Mouse (Mus musculus) limb, embryonic 10.5 days (tissue): ENCODE results near the gene Rfxap. TPM values are rescaled to one million over a fixed set of nuclear protein-coding genes. Genes with fewer than 3 reads are reported as not detected.
A peak's percentile ranks its signal among the peaks of the same experiment; 100 is the strongest.
"Not testable (repeated sequence)": the region's sequence is repeated elsewhere in the genome, so short reads cannot be mapped to it uniquely, and the experiment has no call there.

ENCODE experiments used
- DNase-seq: peaks from one replicate; pipeline ENCODE4 v3.0.0-alpha.2; 2017; ENCODE audit warnings: low spot score
- H3K27ac ChIP-seq: fragments of 300-500 bp; sonication (generic); 2 replicates; pipeline ENCODE4 v1.5.1; 2016; ENCODE audit warnings: mild to moderate bottlenecking
- H3K27me3 ChIP-seq: fragments of 300-500 bp; sonication (generic); 2 replicates; pipeline ENCODE4 v1.6.1; 2016; ENCODE audit warnings: low read depth, mild to moderate bottlenecking; ENCODE audit not compliant: poor library complexity, severe bottlenecking
- H3K36me3 ChIP-seq: fragments of 300-500 bp; sonication (generic); 2 replicates; pipeline ENCODE4 v1.6.1; 2016; ENCODE audit warnings: mild to moderate bottlenecking, moderate library complexity
- H3K4me1 ChIP-seq: fragments of 300-500 bp; sonication (generic); 2 replicates; pipeline ENCODE4 v1.6.1; 2016
- H3K4me3 ChIP-seq: fragments of 300-500 bp; sonication (generic); 2 replicates; pipeline ENCODE4 v1.5.1; 2016; ENCODE audit warnings: mild to moderate bottlenecking, moderate library complexity
- H3K9me3 ChIP-seq: fragments of 300-500 bp; sonication (generic); replicated peaks from 2 replicates; pipeline ENCODE4 v1.6.1; 2016; ENCODE audit warnings: mild to moderate bottlenecking
- WGBS: fragments of 180-500 bp; shearing (Covaris S2); methylation state at CpG from one replicate; pipeline ENCODE4 v1.1.7; 2016; 5-methylcytosine and 5-hydroxymethylcytosine counted together
- polyA plus RNA-seq: library from polyadenylated mRNA; unstranded; fragments of >200 nt; fragmentation: Nextera tagmentation; extraction: Ambion mirVana; gene quantifications from 2 replicates; pipeline ENCODE4 v1.2.1, GENCODE M21; 2016

Gene Rfxap
- polyA plus RNA-seq, 1 experiment from 2014 or later, result 35.4 TPM

DNA sequence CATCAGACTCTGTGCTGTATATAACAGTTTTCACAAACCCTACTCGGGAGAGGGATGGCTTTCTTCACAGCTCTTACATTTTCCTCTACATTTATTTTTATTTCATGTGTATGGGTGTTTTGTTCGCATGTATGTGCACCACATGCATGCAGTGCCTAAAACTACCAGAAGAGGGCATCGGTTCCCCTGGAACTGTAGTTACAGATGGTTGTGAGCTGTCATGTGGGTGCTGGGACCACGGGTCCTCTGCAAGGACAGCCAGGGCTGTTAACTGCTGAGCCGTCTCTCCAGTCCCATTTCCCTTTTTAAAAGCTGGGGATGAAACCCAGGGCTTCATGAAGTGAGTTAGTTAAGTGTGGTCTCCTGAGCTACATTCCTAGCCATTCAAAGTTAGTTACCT is 12.2 kb downstream of the Rfxap start:
- no peak for DNase-seq
- no peak overlapping the region for H3K4me3 ChIP-seq
- H3K9me3 ChIP-seq, result no peaks in the 10 kb centered on the region
- H3K4me1 ChIP-seq, result peaks cover 4% of the 10 kb centered on the region; the same call in 1 of the 2 replicates
- H3K36me3 ChIP-seq, result no peaks in the 10 kb centered on the region
- no peak overlapping the region for H3K27ac ChIP-seq
- WGBS, result 91% methylated on average over 5 of the region's 5 CpGs
- H3K27me3 ChIP-seq, result no peaks in the 10 kb centered on the region

DNA sequence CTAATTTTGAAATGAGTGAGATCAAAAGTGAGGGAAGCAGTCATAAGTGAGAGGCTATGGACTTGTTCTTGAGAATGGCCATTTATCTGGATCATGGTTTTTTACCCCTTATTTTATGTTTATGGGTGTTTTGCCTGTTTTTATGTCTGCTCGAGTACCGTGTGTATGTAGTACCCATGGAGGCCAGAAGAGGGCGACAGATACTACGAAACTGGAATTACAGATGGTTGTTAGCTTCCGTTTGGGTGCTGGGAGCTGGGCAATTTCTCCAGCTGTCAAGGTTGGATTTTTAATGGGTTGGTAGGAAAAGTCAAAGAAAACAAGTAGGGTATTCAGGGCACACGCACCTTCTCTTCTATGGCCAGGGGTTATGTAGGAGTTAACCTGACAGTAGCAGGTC is 13.8 kb downstream of the Rfxap start:
- no peak for DNase-seq
- H3K4me3 ChIP-seq, result no peak overlapping the region
- peaks cover 4% of the 10 kb centered on the region; the same call in 1 of the 2 replicates for H3K4me1 ChIP-seq
- H3K36me3 ChIP-seq, result no peaks in the 10 kb centered on the region
- H3K27me3 ChIP-seq, result no peaks in the 10 kb centered on the region
- H3K9me3 ChIP-seq, result no peaks in the 10 kb centered on the region
- H3K27ac ChIP-seq, result no peak overlapping the region
- WGBS, result 83% methylated on average over 6 of the region's 6 CpGs

DNA sequence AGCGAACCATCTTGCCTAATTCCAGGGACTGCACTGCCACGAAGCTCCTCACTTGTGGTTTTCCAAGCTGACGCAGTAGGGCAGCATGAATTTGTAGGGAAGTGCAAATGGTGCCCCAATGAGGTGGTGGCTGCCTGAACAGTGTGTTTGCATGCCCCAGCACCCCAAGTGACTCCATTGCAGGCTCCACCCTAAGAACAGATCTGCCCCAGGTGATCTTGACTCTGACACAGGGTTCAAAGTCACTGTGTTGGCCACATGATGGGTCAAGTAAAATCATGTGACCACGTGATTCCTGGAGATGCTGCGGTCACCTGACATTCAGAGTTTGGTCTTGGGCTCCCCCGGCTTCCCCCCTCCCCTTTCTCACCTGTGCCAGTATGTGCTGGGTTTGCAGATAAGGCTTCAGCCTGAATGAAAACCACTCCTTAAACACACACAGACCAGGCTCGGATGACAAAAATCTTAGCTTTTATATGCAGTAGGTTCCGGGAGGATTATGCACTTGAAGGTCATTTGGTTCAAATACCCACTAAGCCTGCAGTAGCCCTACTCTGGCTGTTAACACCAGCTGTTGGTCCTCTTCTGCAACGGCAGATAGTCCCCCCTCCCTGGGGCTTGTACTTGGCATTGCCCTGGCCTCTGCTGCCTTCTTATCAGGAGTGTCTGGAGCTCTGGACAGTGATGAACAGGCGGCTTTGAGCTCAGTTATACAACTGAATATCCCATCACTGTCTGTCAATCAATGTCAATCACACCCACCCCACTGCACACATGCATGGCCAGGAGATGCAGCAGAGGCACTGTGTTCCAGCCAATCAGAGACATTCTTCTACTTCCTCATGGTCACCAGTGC is 15.5 kb downstream of the Rfxap start:
- no peaks in the 10 kb centered on the region for H3K9me3 ChIP-seq
- no peaks in the 10 kb centered on the region for H3K36me3 ChIP-seq
- 82% methylated on average over 10 of the region's 10 CpGs for WGBS
- peaks cover 4% of the 10 kb centered on the region; the same call in 1 of the 2 replicates for H3K4me1 ChIP-seq
- no peak for DNase-seq
- no peak overlapping the region for H3K27ac ChIP-seq
- no peak overlapping the region for H3K4me3 ChIP-seq
- H3K27me3 ChIP-seq, result no peaks in the 10 kb centered on the region

DNA sequence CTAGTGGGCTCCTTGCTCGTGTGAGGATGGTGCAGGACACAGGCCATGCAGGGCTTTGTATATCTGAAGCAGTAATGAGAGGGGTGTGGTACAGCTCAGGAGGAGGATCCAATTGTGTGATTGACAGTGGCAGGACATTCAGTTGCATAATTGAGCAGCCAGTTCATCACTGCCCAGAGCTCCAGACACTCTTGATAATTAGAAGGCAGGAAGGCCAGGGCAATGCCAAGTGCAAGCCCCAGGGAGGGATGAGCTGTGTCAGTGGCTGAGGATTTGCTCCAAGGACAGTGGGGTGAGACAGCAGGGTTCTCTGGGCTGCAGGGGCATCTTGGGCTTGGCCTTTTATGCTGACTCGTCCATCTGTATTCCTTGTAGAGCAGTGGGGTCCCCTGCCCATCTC is 17.0 kb downstream of the Rfxap start:
- Histone ChIP-seq H3K4me3 (no peak overlapping the region), H3K36me3 (no peaks in the 10 kb centered on the region), H3K4me1 (peaks cover 4% of the 10 kb centered on the region; the same call in 1 of the 2 replicates), H3K27me3 (no peaks in the 10 kb centered on the region), H3K27ac (no peak overlapping the region), H3K9me3 (no peaks in the 10 kb centered on the region)
- 79% methylated on average over 2 of the region's 2 CpGs for WGBS
- DNase-seq, result no peak

DNA sequence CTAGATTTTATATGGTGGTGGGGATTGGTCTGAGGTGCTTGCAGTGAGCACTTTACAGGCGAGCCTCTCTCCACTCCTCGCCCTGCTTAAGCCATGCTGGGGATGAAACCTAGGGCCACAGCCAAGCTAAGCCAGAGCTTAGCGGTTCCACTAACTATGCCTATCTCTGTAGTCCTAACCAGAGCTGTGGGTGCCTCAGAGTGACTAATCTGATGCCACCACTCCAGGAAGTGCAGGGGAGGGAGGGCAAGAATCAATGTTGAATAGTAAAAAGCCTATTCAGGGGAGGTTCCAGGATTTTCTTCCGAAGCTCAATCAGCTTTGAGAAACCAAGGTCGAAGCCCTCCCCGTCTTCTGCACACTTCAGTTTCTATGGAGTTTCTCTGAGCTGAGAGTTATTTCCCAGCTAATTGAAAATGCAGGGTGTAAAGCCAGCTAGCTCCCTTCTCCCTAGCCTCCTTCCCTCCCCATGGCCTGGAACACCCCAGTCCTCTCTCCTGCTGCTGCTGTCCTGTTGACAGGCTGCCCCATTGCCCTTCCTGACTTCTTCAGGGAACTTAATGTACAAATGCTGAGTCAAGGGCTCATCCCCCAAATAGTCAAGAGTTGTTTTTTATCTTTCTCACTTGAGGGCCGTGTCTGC is 31.5 kb downstream of the Rfxap start:
- Histone ChIP-seq H3K27me3 (no peaks in the 10 kb centered on the region), H3K36me3 (no peaks in the 10 kb centered on the region), H3K27ac (no peak overlapping the region), H3K9me3 (no peaks in the 10 kb centered on the region), H3K4me3 (no peak overlapping the region), H3K4me1 (no peaks in the 10 kb centered on the region)
- 79% methylated on average over 7 of the region's 7 CpGs for WGBS
- DNase-seq, result no peak

DNA sequence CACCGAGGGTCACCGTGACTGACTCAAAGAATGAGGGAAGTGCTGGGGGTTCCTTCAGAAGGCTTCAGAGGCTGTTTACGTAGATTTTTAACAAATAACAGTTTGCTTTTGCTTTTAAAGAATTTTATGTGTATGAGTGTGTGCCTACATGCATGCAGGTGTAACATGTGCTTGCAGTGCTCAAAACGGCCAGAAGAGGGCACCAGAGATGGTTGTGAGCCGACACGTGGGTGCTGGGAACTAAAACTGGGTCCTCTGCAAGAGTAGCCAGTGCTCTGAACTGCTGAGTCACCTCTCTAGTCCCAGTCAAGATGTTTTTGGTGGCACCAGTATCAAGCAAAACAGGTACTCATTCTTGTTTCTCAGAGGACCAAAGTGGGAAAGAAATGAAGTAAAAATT is 34.0 kb downstream of the Rfxap start:
- no peaks in the 10 kb centered on the region for H3K9me3 ChIP-seq
- DNase-seq, result no peak
- WGBS, result 84% methylated on average over 6 of the region's 6 CpGs
- no peaks in the 10 kb centered on the region for H3K27me3 ChIP-seq
- no peak overlapping the region for H3K27ac ChIP-seq
- H3K36me3 ChIP-seq, result no peaks in the 10 kb centered on the region
- H3K4me1 ChIP-seq, result no peaks in the 10 kb centered on the region
- H3K4me3 ChIP-seq, result no peak overlapping the region

DNA sequence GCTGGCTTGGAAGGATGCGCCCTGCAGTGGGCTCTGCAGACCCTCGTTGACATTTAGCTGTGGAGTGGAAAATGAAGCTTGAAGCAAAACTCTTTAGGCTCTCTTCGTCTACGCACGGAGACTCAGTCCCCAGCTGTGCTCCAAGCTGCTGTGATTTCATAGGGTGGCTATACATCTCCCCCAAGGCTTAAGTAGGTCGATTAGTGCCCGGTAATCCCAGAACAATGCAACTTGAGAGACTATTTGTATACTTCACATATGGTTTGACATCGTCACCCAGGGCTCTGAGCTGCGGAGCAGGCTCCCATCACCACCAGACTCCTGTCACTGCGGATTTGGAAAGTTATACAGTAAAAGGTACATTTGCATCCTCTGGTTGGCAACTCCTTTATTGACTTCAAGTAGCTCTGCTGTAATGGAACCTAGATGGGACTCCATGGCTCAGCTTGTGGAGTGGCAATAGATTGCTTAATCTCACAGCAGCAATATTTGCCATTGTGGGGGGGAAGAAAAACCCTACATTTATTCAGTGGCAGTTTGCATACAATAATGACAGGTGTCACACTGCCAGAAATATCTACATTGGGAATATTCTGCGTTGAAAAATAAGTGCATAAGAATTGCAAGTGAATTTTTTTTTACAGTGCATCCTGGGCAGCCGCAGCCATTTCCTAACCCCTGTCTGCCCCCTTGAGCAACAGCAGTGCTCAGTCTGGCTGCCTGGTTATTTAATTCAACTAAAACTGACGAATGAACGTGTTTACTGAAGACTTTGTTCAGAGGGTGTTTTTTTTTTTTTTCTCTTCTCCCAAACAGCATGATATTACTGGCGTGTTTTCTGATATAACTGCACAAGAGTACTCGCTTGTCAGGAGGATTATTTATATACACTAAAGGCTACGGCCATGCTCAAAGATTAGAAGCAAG is 38.0 kb downstream of the Rfxap start:
- Histone ChIP-seq H3K36me3 (no peaks in the 10 kb centered on the region), H3K27ac (no peak overlapping the region), H3K4me3 (no peak overlapping the region), H3K27me3 (no peaks in the 10 kb centered on the region), H3K9me3 (no peaks in the 10 kb centered on the region), H3K4me1 (peaks cover under 1% of the 10 kb centered on the region; the same call in 1 of the 2 replicates)
- DNase-seq, result no peak
- WGBS, result 84% methylated on average over 17 of the region's 17 CpGs

DNA sequence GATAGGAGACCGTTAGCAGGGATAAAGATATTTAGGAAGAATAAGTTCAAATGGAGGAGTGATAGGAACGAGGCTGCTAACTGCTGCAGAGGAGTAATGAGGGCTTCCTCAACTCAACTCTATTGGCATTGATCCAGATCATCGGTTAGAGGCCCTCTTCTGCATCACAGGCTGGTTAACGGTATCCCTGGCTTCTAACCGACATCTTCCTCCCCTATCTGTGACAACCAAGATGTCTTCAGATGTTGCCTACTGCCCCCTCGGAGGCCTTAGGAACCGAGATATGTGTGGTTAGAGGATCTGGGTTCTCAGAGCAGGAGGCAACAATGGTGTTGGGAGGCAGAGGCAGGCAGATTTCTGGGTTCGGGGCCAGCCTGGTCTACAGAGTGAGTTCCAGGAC is 39.0 kb downstream of the Rfxap start:
- H3K4me3 ChIP-seq, result no peak overlapping the region
- no peaks in the 10 kb centered on the region for H3K9me3 ChIP-seq
- no peaks in the 10 kb centered on the region for H3K27me3 ChIP-seq
- DNase-seq, result no peak
- peaks cover 9% of the 10 kb centered on the region for H3K4me1 ChIP-seq
- 96% methylated on average over 8 of the region's 8 CpGs for WGBS
- H3K36me3 ChIP-seq, result no peaks in the 10 kb centered on the region
- H3K27ac ChIP-seq, result no peak overlapping the region

DNA sequence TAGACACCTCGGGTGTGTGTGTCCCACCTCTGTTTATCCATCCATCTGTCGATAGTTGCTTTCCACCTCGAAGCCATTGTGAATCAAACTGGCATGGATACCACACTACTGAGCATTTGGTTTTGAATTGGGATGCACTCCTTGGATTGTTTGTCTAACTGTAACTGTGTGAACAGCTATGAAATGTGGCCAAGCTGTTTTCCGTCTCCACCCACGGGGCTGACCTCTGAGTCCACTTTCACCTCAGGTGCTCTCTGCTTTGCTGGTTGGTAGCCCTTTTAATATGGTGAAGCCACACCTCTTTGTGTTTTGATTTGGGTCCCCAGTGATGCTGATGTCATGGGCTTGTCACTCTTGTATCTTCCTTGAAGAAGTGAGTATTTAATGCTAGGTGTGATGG is 40.8 kb downstream of the Rfxap start:
- H3K36me3 ChIP-seq, result no peaks in the 10 kb centered on the region
- no peak overlapping the region for H3K27ac ChIP-seq
- H3K4me1 ChIP-seq, result peaks cover 9% of the 10 kb centered on the region
- 93% methylated on average over 5 of the region's 5 CpGs for WGBS
- no peaks in the 10 kb centered on the region for H3K9me3 ChIP-seq
- H3K4me3 ChIP-seq, result no peak overlapping the region
- DNase-seq, result no peak
- no peaks in the 10 kb centered on the region for H3K27me3 ChIP-seq

DNA sequence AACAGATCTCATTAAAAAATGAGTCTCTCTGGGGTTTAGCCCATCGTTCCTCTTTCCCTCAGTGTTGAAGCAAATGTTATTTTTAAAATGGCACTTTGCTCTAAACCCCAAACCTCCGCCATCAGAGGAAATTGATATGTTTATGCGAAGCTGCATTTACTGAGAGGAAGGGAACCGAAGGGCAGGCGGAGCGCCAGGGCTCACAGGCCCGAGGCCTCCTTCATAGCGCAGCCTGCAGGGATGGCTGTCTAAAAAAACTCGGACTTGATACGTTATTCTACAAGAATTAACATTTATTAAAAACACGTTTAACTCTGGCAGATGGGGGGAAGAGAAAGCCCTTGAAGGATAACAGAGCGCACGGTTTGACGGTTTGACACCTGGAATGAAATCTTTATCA is 41.6 kb downstream of the Rfxap start:
- Histone ChIP-seq H3K27ac (no peak overlapping the region), H3K27me3 (no peaks in the 10 kb centered on the region), H3K36me3 (no peaks in the 10 kb centered on the region), H3K4me3 (no peak overlapping the region), H3K4me1 (peaks cover 9% of the 10 kb centered on the region), H3K9me3 (no peaks in the 10 kb centered on the region)
- WGBS, result 85% methylated on average over 14 of the region's 14 CpGs
- DNase-seq, result no peak

DNA sequence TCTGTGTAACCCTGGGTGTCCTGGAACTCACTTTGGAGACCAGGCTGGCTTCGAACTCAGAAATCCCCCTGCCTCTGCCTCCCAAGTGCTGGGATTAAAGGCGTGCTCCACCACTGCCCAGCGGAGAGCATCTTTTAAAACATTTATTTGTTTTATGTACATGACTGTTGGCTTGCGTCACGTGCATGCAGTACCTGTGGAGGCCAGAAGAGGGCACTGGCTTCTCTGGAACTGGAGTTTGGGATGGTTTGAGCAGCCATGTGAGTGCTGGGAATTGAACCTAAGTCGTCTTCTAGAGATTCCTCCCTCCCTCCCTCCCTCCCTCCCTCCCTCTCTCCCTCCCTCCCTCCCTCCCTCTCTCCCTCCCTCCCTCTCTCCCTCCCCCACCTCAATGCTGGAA is 42.1 kb downstream of the Rfxap start:
- not testable (repeated sequence) for H3K4me1 ChIP-seq, H3K27me3 ChIP-seq, H3K27ac ChIP-seq, DNase-seq, H3K36me3 ChIP-seq, H3K9me3 ChIP-seq, H3K4me3 ChIP-seq
- 89% methylated on average over 6 of the region's 6 CpGs for whole genome bisulfite sequencing

DNA sequence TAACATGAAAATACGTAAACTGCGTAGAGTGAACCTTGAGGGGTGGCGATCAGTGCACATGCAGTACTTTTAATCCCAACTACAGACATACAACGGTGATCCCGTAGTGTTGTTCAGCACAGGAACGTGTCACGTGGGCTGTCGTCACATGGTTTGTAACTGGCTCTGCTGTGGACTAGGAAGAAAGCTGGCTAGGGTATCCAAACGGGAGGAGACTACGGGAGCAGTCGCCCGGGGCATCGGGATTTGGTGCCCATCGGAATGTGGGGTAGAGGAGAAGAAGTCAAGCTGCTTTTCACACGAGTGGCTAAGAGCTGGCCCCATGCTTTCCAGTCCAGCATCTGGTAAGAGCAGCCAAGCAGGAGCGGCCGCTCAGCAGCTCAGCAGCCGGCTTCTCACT is 43.2 kb downstream of the Rfxap start:
- Histone ChIP-seq H3K4me1 (peaks cover 9% of the 10 kb centered on the region), H3K27ac (0 out of 2 replicates have a peak overlapping the region, but pooled peaks have one; percentile 34), H3K9me3 (no peaks in the 10 kb centered on the region), H3K36me3 (no peaks in the 10 kb centered on the region), H3K4me3 (peak overlapping the region; percentile 29), H3K27me3 (no peaks in the 10 kb centered on the region)
- WGBS, result 81% methylated on average over 18 of the region's 18 CpGs
- DNase-seq, result peak; percentile 42
